Mouse (Mus musculus): ENCODE results near the gene Ccdc9b. TPM values are rescaled to one million over a fixed set of nuclear protein-coding genes. Genes with fewer than 3 reads are reported as not detected.

Ccdc9b gene
- polyA plus RNA-seq, 1 experiment from 2014 or later, result 1.3 TPM

- no peak overlapping the region for H3K4me3 ChIP-seq
- no peak for ATAC-seq (ENCODE audit: low FRiP score)
- WGBS, result 27% methylated on average over 8 of the region's 8 CpGs
- no peaks in the 10 kb centered on the region for H3K36me3 ChIP-seq
- H3K27ac ChIP-seq, result no peak overlapping the region
- H3K27me3 ChIP-seq, result peaks cover 25% of the 10 kb centered on the region
- no peaks in the 10 kb centered on the region for H3K9me3 ChIP-seq (replicated peaks)
- peaks cover 23% of the 10 kb centered on the region for H3K4me1 ChIP-seq
- H3K4me2 ChIP-seq (replicated peaks), result no peak overlapping the region
- H3K9ac ChIP-seq, result no peak overlapping the region
These were observed 19.1 kb downstream of the Ccdc9b start for GRCm38 (mm10) chr2:118743261-118743943.

DNA sequence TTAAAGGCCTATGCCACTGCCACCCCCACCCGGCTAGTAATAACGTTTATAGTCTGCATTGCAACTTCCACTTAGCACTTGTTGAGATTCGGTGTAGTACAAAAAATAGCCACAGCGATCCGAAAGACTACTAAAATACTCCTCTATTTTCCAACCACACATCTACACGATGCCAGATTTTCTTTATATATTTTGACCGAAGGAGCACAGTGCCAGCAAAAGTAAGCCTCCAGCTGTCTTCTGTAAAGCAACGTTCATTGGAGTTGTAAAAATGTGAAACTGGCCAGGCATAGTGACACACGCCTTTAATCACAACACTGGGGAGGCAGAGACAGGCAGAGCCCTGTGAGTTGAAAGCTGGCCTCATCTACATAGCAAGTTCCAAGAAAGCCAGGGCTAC lies 21.3 kb downstream of the Ccdc9b start:
- no peak overlapping the region for H3K9ac ChIP-seq
- WGBS, result 76% methylated on average over 9 of the region's 9 CpGs
- ATAC-seq (ENCODE audit: low FRiP score), result no peak

DNA sequence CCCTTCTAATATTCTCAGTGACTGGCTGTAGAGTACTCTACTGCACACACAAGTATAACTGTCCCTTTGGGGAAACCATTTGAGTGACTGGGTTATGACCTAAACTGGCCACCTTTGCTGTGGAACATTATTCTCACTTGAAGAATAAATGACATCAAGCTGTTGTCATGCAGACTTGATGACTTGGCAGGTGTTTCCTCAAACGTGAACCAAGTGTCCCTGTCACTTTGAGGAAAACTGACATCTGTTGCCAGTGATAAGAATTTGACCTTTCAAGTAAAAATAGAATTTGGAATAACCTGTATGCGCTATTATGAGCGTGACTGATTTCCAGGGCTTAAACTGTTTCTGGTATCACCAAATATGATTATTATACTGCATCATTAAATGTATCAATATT lies 22.1 kb downstream of the Ccdc9b start:
- no peak overlapping the region for H3K4me2 ChIP-seq (replicated peaks)
- ATAC-seq (ENCODE audit: low FRiP score), result no peak
- WGBS, result 65% methylated on average over 3 of the region's 3 CpGs
- H3K9ac ChIP-seq, result no peak overlapping the region
- no peaks in the 10 kb centered on the region for H3K9me3 ChIP-seq (replicated peaks)
- H3K27me3 ChIP-seq, result peaks cover 25% of the 10 kb centered on the region
- H3K27ac ChIP-seq, result no peak overlapping the region
- H3K36me3 ChIP-seq, result no peaks in the 10 kb centered on the region
- H3K4me1 ChIP-seq, result peaks cover 8% of the 10 kb centered on the region
- no peak overlapping the region for H3K4me3 ChIP-seq

More for the DNA sequence above, 21.3 kb downstream of the Ccdc9b start:
- H3K36me3 ChIP-seq, result no peaks in the 10 kb centered on the region
- H3K4me3 ChIP-seq, result no peak overlapping the region
- H3K4me1 ChIP-seq, result peaks cover 8% of the 10 kb centered on the region
- no peak overlapping the region for H3K27ac ChIP-seq
- H3K27me3 ChIP-seq, result peaks cover 25% of the 10 kb centered on the region
- no peak overlapping the region for H3K4me2 ChIP-seq (replicated peaks)
- H3K9me3 ChIP-seq (replicated peaks), result no peaks in the 10 kb centered on the region

DNA sequence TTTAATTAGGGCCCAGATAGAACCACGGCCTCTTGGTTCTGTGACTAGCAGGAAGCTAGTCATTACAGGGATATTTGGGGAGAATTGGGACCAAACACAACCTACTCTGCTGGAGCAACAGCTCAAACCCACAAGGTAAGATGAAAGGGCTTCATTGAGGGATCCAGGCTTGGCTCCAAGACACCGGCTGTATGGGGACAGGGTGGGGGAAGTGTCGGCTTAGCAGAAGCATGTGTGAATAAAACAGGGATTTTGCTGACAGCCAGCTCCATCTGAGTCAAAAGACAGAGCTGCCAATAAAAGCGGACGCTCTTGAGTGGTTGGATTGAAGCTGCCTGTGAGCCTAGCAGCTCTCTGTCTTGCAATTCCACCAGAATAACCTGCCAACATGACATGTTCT lies 29.1 kb downstream of the Ccdc9b start:
- no peak for ATAC-seq (ENCODE audit: low FRiP score)
- 64% methylated on average over 5 of the region's 5 CpGs for WGBS

GRCm38 (mm10) chr2:118731981-118732380 lies 30.5 kb downstream of the Ccdc9b start:
- Histone ChIP-seq H3K4me3 (no peak overlapping the region), H3K9me3 (replicated peaks) (no peaks in the 10 kb centered on the region), H3K9ac (no peak overlapping the region), H3K4me2 (replicated peaks) (no peak overlapping the region), H3K27ac (no peak overlapping the region), H3K4me1 (peaks cover 10% of the 10 kb centered on the region), H3K27me3 (peaks cover 38% of the 10 kb centered on the region), H3K36me3 (no peaks in the 10 kb centered on the region)
- no peak for ATAC-seq (ENCODE audit: low FRiP score)
- 85% methylated on average over 5 of the region's 5 CpGs for WGBS

More for the DNA sequence above, 29.1 kb downstream of the Ccdc9b start:
- H3K27ac ChIP-seq, result no peak overlapping the region
- H3K4me1 ChIP-seq, result peaks cover 5% of the 10 kb centered on the region
- H3K27me3 ChIP-seq, result peaks cover 24% of the 10 kb centered on the region
- no peak overlapping the region for H3K9ac ChIP-seq
- H3K36me3 ChIP-seq, result no peaks in the 10 kb centered on the region
- no peak overlapping the region for H3K4me3 ChIP-seq
- H3K9me3 ChIP-seq (replicated peaks), result no peaks in the 10 kb centered on the region
- no peak overlapping the region for H3K4me2 ChIP-seq (replicated peaks)

DNA sequence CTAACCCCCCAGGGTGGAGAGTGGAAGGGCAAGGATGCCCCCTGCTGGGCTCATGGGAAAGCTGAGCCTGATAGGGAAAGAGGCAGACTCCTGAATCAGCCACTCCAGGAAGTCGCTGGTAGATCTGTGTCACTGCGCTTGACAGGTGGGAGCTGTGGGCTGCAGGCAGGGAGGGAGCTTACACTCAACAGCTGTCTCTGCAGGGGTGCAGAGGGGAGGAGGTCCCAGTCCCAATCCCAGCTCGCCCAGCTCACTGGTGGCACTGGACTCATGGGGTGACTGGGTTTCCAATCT lies 31.9 kb downstream of the Ccdc9b start:
- 8% methylated on average over 3 of the region's 3 CpGs for WGBS
- no peaks in the 10 kb centered on the region for H3K9me3 ChIP-seq (replicated peaks)
- no peak overlapping the region for H3K27ac ChIP-seq
- no peak overlapping the region for H3K4me3 ChIP-seq
- no peak overlapping the region for H3K9ac ChIP-seq
- peaks cover 10% of the 10 kb centered on the region for H3K4me1 ChIP-seq
- ATAC-seq (ENCODE audit: low FRiP score), result peak; percentile 35; the same call in 1 of the 2 replicates
- H3K4me2 ChIP-seq (replicated peaks), result no peak overlapping the region
- H3K27me3 ChIP-seq, result peaks cover 38% of the 10 kb centered on the region
- H3K36me3 ChIP-seq, result no peaks in the 10 kb centered on the region

DNA sequence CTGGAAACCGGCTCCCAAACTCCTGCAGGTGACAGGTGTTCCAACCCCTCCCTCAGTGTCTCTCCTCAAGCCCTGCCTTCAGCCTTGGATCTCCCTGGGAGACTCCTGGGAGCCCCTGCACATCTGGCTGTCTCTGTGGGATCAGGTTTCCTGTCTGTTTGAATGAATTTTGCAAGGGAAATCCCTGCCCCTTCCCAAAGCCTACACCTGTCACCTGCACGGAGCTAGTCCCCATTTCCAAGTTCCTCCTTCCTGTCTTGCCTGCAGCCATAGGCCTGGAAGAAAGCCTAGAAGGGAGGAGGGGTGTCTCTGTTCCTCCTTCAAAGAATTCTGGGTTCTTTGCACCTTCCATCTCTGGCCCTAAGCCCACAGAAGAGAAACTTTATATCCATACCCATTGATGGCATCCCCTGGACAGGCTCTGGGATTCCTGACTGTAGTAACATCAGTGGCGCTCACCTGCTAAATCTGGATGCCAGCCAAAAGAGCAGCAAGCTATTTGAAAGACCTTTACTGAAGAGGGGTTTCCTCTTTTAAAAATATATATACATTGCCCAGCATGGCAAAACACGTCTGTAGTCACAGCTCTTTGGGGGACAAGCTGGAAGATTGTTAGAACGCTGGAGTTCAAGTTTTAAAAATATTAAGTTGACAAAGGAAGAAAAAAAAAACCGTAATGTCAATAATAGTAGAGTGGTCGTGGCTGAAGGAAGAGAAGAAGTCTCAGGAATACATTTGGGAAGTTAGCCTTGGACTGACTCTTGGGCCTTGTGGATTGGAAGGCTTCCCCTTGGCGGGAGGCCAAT lies 32.4 kb downstream of the Ccdc9b start:
- Histone ChIP-seq H3K4me3 (no peak overlapping the region), H3K36me3 (no peaks in the 10 kb centered on the region), H3K9ac (no peak overlapping the region), H3K4me2 (replicated peaks) (no peak overlapping the region), H3K9me3 (replicated peaks) (no peaks in the 10 kb centered on the region), H3K27me3 (peaks cover 38% of the 10 kb centered on the region), H3K4me1 (peaks cover 10% of the 10 kb centered on the region), H3K27ac (no peak overlapping the region)
- 27% methylated on average over 8 of the region's 8 CpGs for WGBS
- no peak for ATAC-seq (ENCODE audit: low FRiP score)

- Histone ChIP-seq H3K27me3 (peaks cover 38% of the 10 kb centered on the region), H3K4me2 (replicated peaks) (no peak overlapping the region), H3K9me3 (replicated peaks) (no peaks in the 10 kb centered on the region), H3K27ac (no peak overlapping the region), H3K4me1 (peaks cover 10% of the 10 kb centered on the region), H3K4me3 (no peak overlapping the region), H3K36me3 (no peaks in the 10 kb centered on the region), H3K9ac (no peak overlapping the region)
- ATAC-seq (ENCODE audit: low FRiP score), result no peak
- WGBS, result 47% methylated on average over 4 of the region's 4 CpGs
These were observed 33.3 kb downstream of the Ccdc9b start for GRCm38 (mm10) chr2:118729194-118729593.

DNA sequence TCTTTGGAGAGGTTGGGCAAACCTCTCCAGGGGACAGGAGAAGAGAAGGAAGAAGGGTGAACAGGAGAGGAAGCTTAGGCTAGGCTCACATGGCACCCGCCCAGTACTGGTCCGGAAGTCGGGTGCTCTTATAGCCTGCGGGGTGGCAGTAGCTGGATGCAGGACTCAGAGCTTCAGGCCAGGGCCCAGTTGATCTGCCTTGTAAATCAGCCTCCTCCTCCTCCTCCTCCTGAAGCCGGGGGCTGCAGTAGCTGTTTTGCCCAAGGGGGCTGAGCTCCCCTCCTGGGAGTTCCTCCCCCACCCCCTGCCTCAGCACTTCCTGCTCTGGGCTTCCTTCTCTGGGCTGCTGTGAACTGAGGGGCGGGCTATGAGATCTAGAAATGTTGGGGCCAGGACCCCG lies 34.1 kb downstream of the Ccdc9b start, which contains the start of gene Plcb2:
Plcb2 (minus strand) TSS at position 102 of the 400 bp plus-strand sequence.
- Histone ChIP-seq H3K9me3 (replicated peaks) (no peaks in the 10 kb centered on the region), H3K36me3 (no peaks in the 10 kb centered on the region), H3K27me3 (peaks cover 43% of the 10 kb centered on the region), H3K4me2 (replicated peaks) (no peak within 1 kb of the TSS), H3K4me1 (peaks cover 10% of the 10 kb centered on the region), H3K4me3 (no peak within 1 kb of the TSS), H3K9ac (no peak within 1 kb of the TSS), H3K27ac (no peak within 1 kb of the TSS)
- WGBS, result 21% methylated on average over 7 of the region's 7 CpGs
- no peak for ATAC-seq (ENCODE audit: low FRiP score)

GRCm38 (mm10) chr2:118727911-118728310 lies 34.5 kb downstream of the Ccdc9b start:
- Histone ChIP-seq H3K4me3 (no peak overlapping the region), H3K9me3 (replicated peaks) (no peaks in the 10 kb centered on the region), H3K36me3 (no peaks in the 10 kb centered on the region), H3K4me1 (peaks cover 10% of the 10 kb centered on the region), H3K27ac (no peak overlapping the region), H3K9ac (no peak overlapping the region), H3K27me3 (peaks cover 47% of the 10 kb centered on the region), H3K4me2 (replicated peaks) (no peak overlapping the region)
- 28% methylated on average over 9 of the region's 9 CpGs for WGBS
- ATAC-seq (ENCODE audit: low FRiP score), result no peak

- Histone ChIP-seq H3K9me3 (replicated peaks) (no peaks in the 10 kb centered on the region), H3K4me3 (no peak overlapping the region), H3K4me2 (replicated peaks) (no peak overlapping the region), H3K27ac (no peak overlapping the region), H3K4me1 (peaks cover 10% of the 10 kb centered on the region), H3K9ac (no peak overlapping the region), H3K27me3 (peaks cover 53% of the 10 kb centered on the region), H3K36me3 (no peaks in the 10 kb centered on the region)
- WGBS, result 91% methylated on average over 2 of the region's 2 CpGs
- ATAC-seq (ENCODE audit: low FRiP score), result no peak
These were observed 35.6 kb downstream of the Ccdc9b start for GRCm38 (mm10) chr2:118726873-118727272.

DNA sequence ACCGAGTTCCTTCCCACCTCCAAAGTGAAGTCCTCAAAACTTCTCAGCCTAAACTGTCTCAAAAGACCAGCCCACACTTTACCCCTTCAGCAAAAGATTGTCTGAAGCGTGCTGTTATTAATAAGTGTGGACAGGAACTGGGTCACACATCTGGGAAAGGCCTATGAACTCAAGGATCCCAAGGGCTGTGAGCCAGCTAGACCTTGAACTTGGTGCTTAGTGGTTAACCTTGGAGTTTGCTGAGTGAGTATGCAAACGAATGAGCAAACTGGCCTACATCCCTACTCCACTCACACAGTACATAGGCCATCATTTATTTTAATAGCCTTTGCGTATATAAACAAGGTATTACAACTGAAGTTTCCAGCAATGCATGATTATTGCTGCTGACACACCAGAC lies 37.0 kb downstream of the Ccdc9b start:
- no peak overlapping the region for H3K4me2 ChIP-seq (replicated peaks)
- 91% methylated on average over 4 of the region's 4 CpGs for WGBS
- H3K36me3 ChIP-seq, result no peaks in the 10 kb centered on the region
- H3K9ac ChIP-seq, result no peak overlapping the region
- H3K27ac ChIP-seq, result no peak overlapping the region
- no peak overlapping the region for H3K4me3 ChIP-seq
- H3K27me3 ChIP-seq, result peaks cover 45% of the 10 kb centered on the region
- no peak for ATAC-seq (ENCODE audit: low FRiP score)
- H3K9me3 ChIP-seq (replicated peaks), result no peaks in the 10 kb centered on the region
- peaks cover 10% of the 10 kb centered on the region for H3K4me1 ChIP-seq
